Mouse (Mus musculus) erythroid progenitor cell, adult 5-6 weeks (primary cell): ENCODE results near the gene A030003K21Rik. TPM values are rescaled to one million over a fixed set of nuclear protein-coding genes. Genes with fewer than 3 reads are reported as not detected.
"Not testable (repeated sequence)": the region's sequence is repeated elsewhere in the genome, so short reads cannot be mapped to it uniquely, and the experiment has no call there.

ENCODE experiments used
- ATAC-seq: replicated peaks from 2 replicates; pipeline ENCODE4 v1.8.0; 2016; ENCODE audit warnings: moderate number of reproducible peaks, mild to moderate bottlenecking, moderate TSS enrichment, inconsistent platforms; ENCODE audit not compliant: poor library complexity, low FRiP score, severe bottlenecking
- total RNA-seq, 2 experiments: library from RNA; stranded (forward) in 1 of 2; stranded (reverse) in 1 of 2; fragments of 150-400 nt in 1 of 2; fragments of 186-747, 209-891 nt in 1 of 2; gene quantifications; 2 replicates each; pipeline versions ENCODE4 v1.2.3 to v1.2.4; 2015 to 2017; ENCODE audit warnings: low replicate concordance in 2 of 2

A030003K21Rik gene
- total RNA-seq (2015; ENCODE audit: low replicate concordance): not detected in 2 replicates
- not detected in 2 replicates for total RNA-seq (2017; ENCODE audit: low replicate concordance)

GRCm38 (mm10) chr1:82943295-82943694 lies at the start of gene A030003K21Rik:
A030003K21Rik (minus strand) TSS chr1:82943388.
- ATAC-seq: not testable (repeated sequence)

GRCm38 (mm10) chr1:82992093-82992492 lies 48.9 kb upstream of the A030003K21Rik start:
- no peak for ATAC-seq

- no peak for ATAC-seq
Observed at GRCm38 (mm10) chr1:82991596-82991995, 48.4 kb upstream of the A030003K21Rik start.

GRCm38 (mm10) chr1:82991062-82991461 lies 47.9 kb upstream of the A030003K21Rik start:
- ATAC-seq: no peak

- ATAC-seq: no peak
Observed at GRCm38 (mm10) chr1:82987530-82988198, 44.5 kb upstream of the A030003K21Rik start.

- ATAC-seq: no peak
Observed at GRCm38 (mm10) chr1:82986738-82987137, 43.5 kb upstream of the A030003K21Rik start.

- ATAC-seq: no peak
Observed at GRCm38 (mm10) chr1:82977840-82978239, 34.7 kb upstream of the A030003K21Rik start.

- no peak for ATAC-seq
Observed at GRCm38 (mm10) chr1:82975750-82976149, 32.6 kb upstream of the A030003K21Rik start.

- ATAC-seq: no peak
Observed at GRCm38 (mm10) chr1:82974342-82974741, 31.2 kb upstream of the A030003K21Rik start.

GRCm38 (mm10) chr1:82973901-82974300 lies 30.7 kb upstream of the A030003K21Rik start:
- ATAC-seq: no peak

GRCm38 (mm10) chr1:82973244-82973643 lies 30.1 kb upstream of the A030003K21Rik start:
- no peak for ATAC-seq

- ATAC-seq: no peak
Observed at GRCm38 (mm10) chr1:82972046-82972445, 28.9 kb upstream of the A030003K21Rik start.

- no peak for ATAC-seq
Observed at GRCm38 (mm10) chr1:82966413-82966812, 23.2 kb upstream of the A030003K21Rik start.

GRCm38 (mm10) chr1:82959870-82960385 lies 16.7 kb upstream of the A030003K21Rik start, which contains the start of gene Gm47955:
Gm47955 (plus strand) TSS chr1:82960286.
- ATAC-seq: no peak

GRCm38 (mm10) chr1:82955913-82956312 lies 12.7 kb upstream of the A030003K21Rik start, which contains the start of gene Gm7544:
Gm7544 (minus strand) TSS chr1:82956013.
- ATAC-seq: not testable (repeated sequence)

- ATAC-seq: no peak
Observed at GRCm38 (mm10) chr1:82948601-82949000, 5.4 kb upstream of the A030003K21Rik start.

- not testable (repeated sequence) for ATAC-seq
Observed at GRCm38 (mm10) chr1:82946029-82946428, 2.8 kb upstream of the A030003K21Rik start.

- ATAC-seq: not testable (repeated sequence)
Observed at GRCm38 (mm10) chr1:82942505-82942904, 683 bp downstream of the A030003K21Rik start.

- ATAC-seq: no peak
Observed at GRCm38 (mm10) chr1:82938666-82939065, 4.5 kb downstream of the A030003K21Rik start.

GRCm38 (mm10) chr1:82931326-82931725 lies 11.9 kb downstream of the A030003K21Rik start, which contains the start of gene Gm6217:
Gm6217 (minus strand) TSS chr1:82931399.
- not testable (repeated sequence) for ATAC-seq

- not testable (repeated sequence) for ATAC-seq
Observed at GRCm38 (mm10) chr1:82930558-82930957, 12.6 kb downstream of the A030003K21Rik start.
